Mouse (Mus musculus) ES-E14 (cell line): ENCODE results near the gene Slc1a1.

Experiments used
- MAFK ChIP-seq: IDR thresholded peaks from 2 replicates; pipeline ENCODE4 v1.6.1; 2014; ENCODE audit warnings: mild to moderate bottlenecking, low read depth, low read length, inconsistent platforms; ENCODE audit not compliant: insufficient read depth
- ZC3H11A ChIP-seq: IDR thresholded peaks from 2 replicates; pipeline ENCODE4 v1.6.1; 2012; ENCODE audit warnings: low read depth, mild to moderate bottlenecking, inconsistent platforms, low read length, borderline replicate concordance
- ZNF384 ChIP-seq: IDR thresholded peaks from 2 replicates; pipeline ENCODE4 v1.6.1; 2012; ENCODE audit warnings: low read depth, low read length, inconsistent platforms

- TF ChIP-seq MAFK (no peak), ZNF384 (no peak), ZC3H11A (no peak)
Measured at GRCm38 (mm10) chr19:28806276-28806675, 28.6 kb upstream of the Slc1a1 start.
